Mouse (Mus musculus): Measurements from ENCODE around the gene Zswim8.
A peak's percentile ranks its signal among the peaks of the same experiment; 100 is the strongest.

Gene Zswim8

DNA sequence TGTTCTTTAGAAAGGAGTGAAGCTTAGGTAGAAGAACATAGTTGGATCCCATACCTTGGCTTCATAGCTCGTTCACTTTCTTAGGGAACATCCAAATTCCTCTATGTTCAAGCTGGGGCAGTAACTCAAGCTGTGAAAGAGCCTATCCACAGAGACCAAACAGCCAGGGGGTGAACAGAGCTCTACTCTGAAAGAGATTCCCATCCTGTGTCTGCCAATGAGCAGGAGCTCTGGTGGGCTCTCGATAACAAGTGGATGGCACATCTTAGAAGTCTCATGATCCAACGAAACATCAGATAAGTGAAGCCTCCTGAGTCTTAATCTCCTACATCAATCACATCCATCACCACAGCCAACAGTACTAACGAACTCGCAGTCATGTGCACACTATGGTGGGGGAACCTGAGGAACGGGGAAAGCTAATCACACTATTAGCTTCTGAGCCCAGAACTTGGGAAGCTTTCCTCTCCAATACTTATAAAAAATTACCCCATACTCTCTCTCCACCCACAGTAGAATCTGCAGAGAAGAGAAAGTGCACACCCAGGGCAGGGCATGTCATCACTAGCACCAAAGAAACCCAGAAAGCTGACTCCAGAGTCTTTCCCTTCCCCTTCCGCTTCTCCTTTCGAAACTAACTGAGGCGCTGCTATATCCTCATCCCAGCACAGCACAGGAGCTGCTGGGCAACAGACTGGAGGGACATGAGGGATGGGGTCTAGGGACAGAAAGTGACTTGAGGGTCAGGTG lies 23.7 kb downstream of the Zswim8 start:
- DNase-seq (ENCODE audit: low read depth, low spot score) = no peak

DNA sequence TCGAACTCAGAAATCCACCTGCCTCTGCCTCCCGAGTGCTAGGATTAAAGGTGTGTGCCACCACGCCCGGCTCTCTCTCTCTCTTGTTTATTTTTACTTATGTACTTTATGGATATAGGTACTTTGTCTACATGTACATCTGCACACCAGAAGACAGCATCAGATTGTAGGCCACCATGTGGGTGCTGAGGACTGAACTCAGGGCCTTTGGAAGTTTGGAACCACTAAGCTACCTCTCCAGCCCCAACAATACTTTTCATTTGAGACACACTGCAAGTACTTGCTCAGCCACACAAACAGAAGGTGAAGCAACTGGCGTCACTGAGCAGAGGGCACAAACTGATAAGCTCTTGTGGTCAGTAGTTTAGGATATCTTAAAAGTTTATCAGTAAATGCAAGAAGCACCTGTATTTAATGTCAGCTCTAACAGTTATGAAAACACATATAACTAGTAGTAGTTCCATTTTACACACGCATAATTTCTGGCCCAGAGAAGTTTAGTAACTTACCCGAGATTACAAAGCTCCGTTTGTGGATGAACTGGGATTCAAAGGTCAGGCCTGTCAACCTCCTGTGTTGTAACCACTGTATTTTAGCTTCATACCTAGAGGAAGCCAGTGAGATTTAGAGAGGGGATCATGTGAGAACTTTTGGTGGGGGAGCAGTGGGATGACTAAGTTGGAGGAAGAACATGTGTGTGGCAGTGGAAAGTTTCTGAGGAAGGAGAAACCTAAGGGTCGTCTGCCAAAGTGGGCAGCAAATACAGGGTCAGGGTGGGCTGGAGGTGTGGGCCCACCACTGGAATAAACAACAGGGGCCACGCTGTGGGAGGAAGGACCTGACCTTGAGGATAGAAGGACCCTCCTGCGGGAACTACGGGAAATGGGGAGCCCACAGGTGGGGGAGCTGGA lies 25.9 kb downstream of the Zswim8 start:
- peak; percentile 41 for DNase-seq (ENCODE audit: low read depth, low spot score)

- DNase-seq (ENCODE audit: low read depth, low spot score) = peak; percentile 95
Observed at GRCm38 (mm10) chr14:20733952-20734774, 26.8 kb downstream of the Zswim8 start, which contains the start of gene Ndst2. Gene Ndst2 (minus strand): TSS chr14:20734562.

DNA sequence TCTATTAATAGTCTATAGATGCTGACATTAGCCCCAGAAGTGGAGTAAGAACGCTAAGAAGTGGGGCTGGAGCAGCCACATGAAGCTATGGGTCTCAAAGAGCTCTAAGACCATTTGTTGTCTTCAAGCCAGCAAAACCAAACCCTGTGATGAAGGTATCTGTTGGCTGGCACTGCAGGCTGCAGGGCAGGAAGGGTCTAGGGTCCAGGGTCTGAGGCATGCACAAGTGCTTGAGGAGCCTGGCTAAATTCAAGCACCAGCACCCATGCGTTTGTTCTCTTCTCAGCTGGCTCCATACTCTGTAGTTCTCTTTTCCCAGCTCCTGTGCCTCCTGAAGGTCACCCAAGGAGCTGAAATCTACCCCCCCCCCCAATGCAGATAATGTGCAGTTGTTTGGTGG lies 27.7 kb downstream of the Zswim8 start:
- DNase-seq (ENCODE audit: low read depth, low spot score) = no peak

- DNase-seq (ENCODE audit: low read depth, low spot score) = no peak
Observed at GRCm38 (mm10) chr14:20735892-20736390, 28.6 kb downstream of the Zswim8 start.

DNA sequence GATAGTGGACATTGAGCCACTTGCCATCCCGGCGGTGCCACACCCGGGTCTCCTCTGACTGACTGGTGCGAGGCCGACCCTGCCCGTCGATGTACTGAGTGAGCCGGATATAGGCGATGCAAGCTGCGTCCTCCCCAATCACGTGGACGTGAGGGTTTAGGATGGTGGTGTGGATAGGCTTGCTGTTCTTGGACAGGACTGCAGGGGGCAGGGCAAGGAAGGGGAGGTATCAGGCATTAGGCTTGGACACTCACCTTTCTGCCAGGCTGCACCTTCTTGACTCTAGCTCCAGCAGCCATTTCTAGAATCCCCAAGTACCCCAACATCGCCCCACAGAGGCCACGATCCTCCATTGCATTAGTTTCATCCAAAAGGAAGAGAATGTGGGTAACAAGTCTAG lies 30.0 kb downstream of the Zswim8 start:
- DNase-seq (ENCODE audit: low read depth, low spot score) = peak; percentile 71

GRCm38 (mm10) chr14:20738511-20738910 lies 31.2 kb downstream of the Zswim8 start:
- no peak for DNase-seq (ENCODE audit: low read depth, low spot score)

DNA sequence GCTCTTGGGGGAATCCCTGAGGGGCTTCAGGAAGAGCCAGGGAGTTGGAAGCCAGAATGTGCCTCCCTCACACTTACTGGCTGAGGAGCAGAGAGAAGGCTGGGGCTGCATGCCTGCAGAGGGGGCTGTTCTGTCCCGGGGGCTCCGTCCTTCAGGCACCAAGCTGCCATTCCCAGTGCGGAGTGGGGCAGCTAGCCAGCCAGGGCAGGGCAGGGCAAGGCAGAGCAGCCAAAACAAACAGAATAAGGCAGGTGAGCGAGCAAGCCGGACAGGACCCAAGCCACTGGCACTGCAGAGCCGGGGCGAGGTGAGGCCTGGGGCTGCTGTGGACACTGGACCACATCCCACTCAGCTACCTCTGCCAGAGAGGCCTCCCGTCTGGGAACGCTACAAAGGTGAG lies 33.9 kb downstream of the Zswim8 start:
- DNase-seq (ENCODE audit: low read depth, low spot score) = no peak

DNA sequence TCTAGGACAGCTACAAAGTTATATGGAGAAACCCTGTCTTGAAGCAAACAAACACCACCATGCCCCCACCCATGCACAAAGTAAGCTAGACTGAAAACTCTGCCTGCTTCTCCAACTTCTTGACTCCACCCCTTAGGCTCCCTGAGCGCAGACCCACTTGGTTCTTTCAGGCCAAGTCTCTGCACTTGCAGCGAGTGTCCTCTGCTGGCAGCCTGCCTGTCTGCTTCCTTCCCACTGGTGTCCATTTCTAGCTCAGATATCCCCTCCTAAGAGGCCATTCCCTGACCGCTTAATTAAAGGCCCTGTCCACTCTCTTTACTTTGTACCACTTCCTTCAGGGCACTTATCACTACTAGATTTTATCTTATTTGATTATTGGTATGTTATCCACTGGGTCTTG lies 36.3 kb downstream of the Zswim8 start:
- no peak for DNase-seq (ENCODE audit: low read depth, low spot score)

DNA sequence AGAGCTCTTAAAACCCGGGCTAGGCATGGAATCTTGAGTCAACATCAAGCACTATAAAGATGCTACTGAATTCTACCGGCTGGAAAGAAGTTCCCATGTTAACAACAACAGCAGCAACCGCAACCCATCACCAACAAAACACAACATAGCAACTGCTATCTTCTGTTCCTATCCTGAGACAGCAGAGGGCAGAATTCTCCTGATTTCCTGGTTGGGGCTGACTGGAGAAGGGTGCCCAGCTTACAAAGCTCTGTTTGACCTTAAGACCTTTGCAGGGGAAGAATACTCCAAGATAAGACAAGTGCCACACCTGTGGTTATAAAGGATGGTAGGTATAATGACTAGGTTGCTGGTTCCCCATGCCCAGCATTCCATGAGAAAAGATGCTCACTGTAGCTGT lies 39.6 kb downstream of the Zswim8 start:
- DNase-seq (ENCODE audit: low read depth, low spot score) = peak; percentile 60

DNA sequence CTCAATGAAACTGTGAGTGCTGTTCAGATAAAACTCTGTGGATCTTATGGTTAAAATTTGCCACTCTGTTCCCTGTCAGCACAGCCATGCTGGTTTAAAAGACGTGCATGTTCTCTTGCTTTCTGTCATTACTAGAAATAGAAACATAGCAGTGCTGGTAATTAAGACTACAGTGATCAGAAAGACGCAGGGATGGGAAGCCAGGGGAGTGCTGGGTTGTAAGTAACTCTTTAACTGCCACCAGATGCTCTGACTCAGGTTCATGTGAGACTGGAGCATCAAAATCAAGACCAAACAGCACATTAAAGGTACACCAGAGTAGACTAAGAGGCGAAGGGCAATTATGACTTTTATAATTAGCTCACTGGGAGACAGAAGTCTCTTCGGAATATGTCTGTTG lies 41.0 kb downstream of the Zswim8 start:
- DNase-seq (ENCODE audit: low read depth, low spot score) = peak; percentile 42

- DNase-seq (ENCODE audit: low read depth, low spot score) = no peak
Observed at GRCm38 (mm10) chr14:20749494-20750051, 42.2 kb downstream of the Zswim8 start.

GRCm38 (mm10) chr14:20750503-20750902 lies 43.2 kb downstream of the Zswim8 start:
- DNase-seq (ENCODE audit: low read depth, low spot score) = no peak

- DNase-seq (ENCODE audit: low read depth, low spot score) = no peak
Observed at GRCm38 (mm10) chr14:20753792-20754191, 46.4 kb downstream of the Zswim8 start.

DNA sequence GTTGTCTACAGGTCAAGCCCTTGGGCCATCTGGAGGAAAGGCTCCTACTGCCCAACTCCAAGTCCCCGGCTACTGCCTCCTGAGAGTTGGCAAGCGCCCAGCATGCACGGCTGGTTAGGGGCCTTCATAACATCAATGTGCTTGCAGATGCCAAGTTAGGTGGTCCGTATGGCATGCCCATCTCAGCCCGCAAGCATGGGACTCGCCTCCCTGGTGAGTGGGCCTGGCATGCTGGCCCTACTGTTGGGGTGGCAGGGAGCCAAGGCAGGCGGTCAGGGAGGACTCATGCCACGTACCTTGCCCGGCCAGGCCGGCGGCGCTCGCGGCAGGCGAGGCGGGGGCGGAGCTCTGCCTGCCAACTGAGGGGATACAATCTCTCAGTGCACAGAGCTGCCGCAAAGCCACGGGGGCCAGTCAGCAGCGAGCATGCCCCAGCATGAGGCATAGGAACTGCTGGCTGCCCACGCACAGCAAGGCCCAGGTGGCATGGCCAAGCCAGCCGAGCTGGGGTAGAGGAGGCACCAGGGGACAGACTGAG lies 50.1 kb downstream of the Zswim8 start:
- peak; percentile 86 for DNase-seq (ENCODE audit: low read depth, low spot score)

- DNase-seq (ENCODE audit: low read depth, low spot score) = no peak
Observed at GRCm38 (mm10) chr14:20758768-20759435, 51.5 kb downstream of the Zswim8 start.

- no peak for DNase-seq (ENCODE audit: low read depth, low spot score)
Observed at GRCm38 (mm10) chr14:20764942-20765341, 57.6 kb downstream of the Zswim8 start.

- peak; percentile 90 for DNase-seq (ENCODE audit: low read depth, low spot score)
Observed at GRCm38 (mm10) chr14:20765642-20766258, 58.4 kb downstream of the Zswim8 start.

DNA sequence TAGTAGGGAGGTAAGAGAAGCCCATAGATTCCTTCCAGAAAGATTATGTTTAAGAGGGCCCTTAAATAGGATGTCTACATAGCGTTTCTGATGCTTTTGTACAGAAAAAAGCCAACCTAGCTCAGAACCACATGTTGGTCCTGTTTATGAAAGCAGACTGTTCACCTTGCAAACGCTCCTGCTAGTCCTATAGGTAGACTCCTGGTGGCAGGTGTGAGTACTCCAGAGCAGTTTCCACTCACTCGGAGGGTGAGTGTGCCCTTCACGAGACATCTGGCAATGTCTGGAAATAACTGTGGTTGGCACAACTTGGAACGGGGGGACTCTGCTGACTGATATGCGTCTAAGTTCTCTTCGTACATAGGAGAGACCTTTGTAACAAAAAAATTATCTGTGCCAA lies 60.6 kb downstream of the Zswim8 start:
- DNase-seq (ENCODE audit: low read depth, low spot score) = no peak

GRCm38 (mm10) chr14:20768581-20768980 lies 61.2 kb downstream of the Zswim8 start:
- DNase-seq (ENCODE audit: low read depth, low spot score) = peak; percentile 55

All from brain, adult 2 months (tissue).